Mouse (Mus musculus) limb, embryonic 15.5 days (tissue): ENCODE data around the gene Aif1l. TPM values are rescaled to one million over a fixed set of nuclear protein-coding genes. Genes with fewer than 3 reads are reported as not detected.

Experiments
- polyA plus RNA-seq: library from polyadenylated mRNA; unstranded; fragments of >200 nt; fragmentation: Nextera tagmentation; extraction: Ambion mirVana; gene quantifications from 2 replicates; pipeline ENCODE4 v1.2.1, GENCODE M21; 2015

The Aif1l gene
- polyA plus RNA-seq, 1 experiment from 2014 or later = 28.3 TPM

Other genes with a start within 250 kb of the Aif1l start
- gene Qrfp, start 139.6 kb upstream of the Aif1l start, polyA plus RNA-seq = 0.14 TPM in 1 of 2 replicates, not detected in the other
- 0.14 and 0.26 TPM in 2 replicates for gene Fibcd1, start 104.1 kb upstream of the Aif1l start, polyA plus RNA-seq
- gene Lamc3, start 62.8 kb upstream of the Aif1l start, polyA plus RNA-seq = 1.5 and 1.9 TPM in 2 replicates
- 72.4 and 73.9 TPM in 2 replicates for gene Nup214, start 24.3 kb downstream of the Aif1l start, polyA plus RNA-seq
- gene Fam78a, start 134.7 kb downstream of the Aif1l start, polyA plus RNA-seq = 4.1 and 5.3 TPM in 2 replicates
- 7.2 and 11.3 TPM in 2 replicates for gene Plpp7, start 145.4 kb downstream of the Aif1l start, polyA plus RNA-seq
- 40.8 and 44.8 TPM in 2 replicates for gene Prrc2b, start 200.9 kb downstream of the Aif1l start, polyA plus RNA-seq